Mouse (Mus musculus) hindbrain, embryonic 12.5 days (tissue): ENCODE data around the gene Clec10a. TPM values are rescaled to one million over a fixed set of nuclear protein-coding genes. Genes with fewer than 3 reads are reported as not detected.

ENCODE experiments used
- polyA plus RNA-seq: library from polyadenylated mRNA; unstranded; fragments of >200 nt; fragmentation: Nextera tagmentation; extraction: Ambion mirVana; gene quantifications from 2 replicates; pipeline ENCODE4 v1.2.1, GENCODE M21; 2016

Clec10a gene
- polyA plus RNA-seq, 1 experiment from 2014 or later = 0.71 TPM

Other genes starting within 250 kb of the Clec10a start
- gene Gps2, start 242.3 kb upstream of the Clec10a start, polyA plus RNA-seq = 84.7 and 90.1 TPM in 2 replicates
- gene Eif5a, start 234.2 kb upstream of the Clec10a start, polyA plus RNA-seq = 1,354 and 1,360 TPM in 2 replicates
- gene Ybx2, start 220.4 kb upstream of the Clec10a start, polyA plus RNA-seq = 5.5 and 9.0 TPM in 2 replicates
- gene Slc2a4, start 208.0 kb upstream of the Clec10a start, polyA plus RNA-seq = 9.6 and 12.9 TPM in 2 replicates
- 9.5 and 21.8 TPM in 2 replicates for gene Cldn7, start 191.4 kb upstream of the Clec10a start, polyA plus RNA-seq
- 22.4 and 26.1 TPM in 2 replicates for gene Ctdnep1, start 175.0 kb upstream of the Clec10a start, polyA plus RNA-seq
- gene Elp5, start 173.7 kb upstream of the Clec10a start, polyA plus RNA-seq = 123 and 127 TPM in 2 replicates
- 598 and 607 TPM in 2 replicates for gene Gabarap, start 165.1 kb upstream of the Clec10a start, polyA plus RNA-seq
- 87.8 and 96.2 TPM in 2 replicates for gene Phf23, start 160.4 kb upstream of the Clec10a start, polyA plus RNA-seq
- 45.9 and 46.4 TPM in 2 replicates for gene Dvl2, start 155.6 kb upstream of the Clec10a start, polyA plus RNA-seq
- 59.8 and 61.9 TPM in 2 replicates for gene Acadvl, start 140.8 kb upstream of the Clec10a start, polyA plus RNA-seq
- gene Dlg4, start 139.3 kb upstream of the Clec10a start, polyA plus RNA-seq = 23.0 and 28.5 TPM in 2 replicates
- 0.56 and 0.89 TPM in 2 replicates for gene Asgr1, start 102.1 kb upstream of the Clec10a start, polyA plus RNA-seq
- not detected in 2 replicates for gene Asgr2, start 63.6 kb upstream of the Clec10a start, polyA plus RNA-seq
- 0.50 and 0.77 TPM in 2 replicates for gene Mgl2, start 25.9 kb upstream of the Clec10a start, polyA plus RNA-seq
- 2.4 and 2.6 TPM in 2 replicates for gene Slc16a11, start 56.6 kb downstream of the Clec10a start, polyA plus RNA-seq
- gene Slc16a13, start 64.9 kb downstream of the Clec10a start, polyA plus RNA-seq = 16.4 and 20.8 TPM in 2 replicates
- gene Bcl6b, start 73.6 kb downstream of the Clec10a start, polyA plus RNA-seq = 5.4 and 8.3 TPM in 2 replicates
- 197 and 210 TPM in 2 replicates for gene 0610010K14Rik, start 81.7 kb downstream of the Clec10a start, polyA plus RNA-seq
- 11.3 and 14.6 TPM in 2 replicates for gene Gm21988, start 83.6 kb downstream of the Clec10a start, polyA plus RNA-seq
- gene Rnasek, start 83.6 kb downstream of the Clec10a start, polyA plus RNA-seq = 195 and 200 TPM in 2 replicates
- gene Alox12, start 99.2 kb downstream of the Clec10a start, polyA plus RNA-seq = 2.2 and 3.3 TPM in 2 replicates
- not detected in 2 replicates for gene Alox12e, start 166.4 kb downstream of the Clec10a start, polyA plus RNA-seq
- 0.09 TPM in 1 of 2 replicates, not detected in the other for gene Alox15, start 195.8 kb downstream of the Clec10a start, polyA plus RNA-seq